Mouse (Mus musculus): ENCODE measurements at regions not wholly inside any gene's neighbourhood (a gene's known extent, or its start where the extent isn't known, plus 50 kb on each side); places are given as distances from the start of the nearest gene placed in this dataset.
A peak's percentile ranks its signal among the peaks of the same experiment; 100 is the strongest.

- DNase-seq (ENCODE audit: extremely low spot score in 1 of 2, low spot score in 2 of 2): no peak
- intact Hi-C loops (cut with DNase I): no loop called here
Measured at GRCm38 (mm10) chr9:118204456-118204855, 54.5 kb upstream of the Cmc1 start.

GRCm38 (mm10) chr9:118206483-118206882 is 56.5 kb upstream of the Cmc1 start:
- intact Hi-C loops (cut with DNase I): no loop called here
- no peak for DNase-seq (ENCODE audit: extremely low spot score in 1 of 2, low spot score in 2 of 2)

- intact Hi-C loops (cut with DNase I): no loop called here
Measured at GRCm38 (mm10) chr9:118219696-118220095, 69.7 kb upstream of the Cmc1 start.

GRCm38 (mm10) chr9:118221186-118221585 is 71.2 kb upstream of the Cmc1 start:
- DNase-seq (ENCODE audit: extremely low spot score in 1 of 2, low spot score in 2 of 2): no peak
- intact Hi-C loops (cut with DNase I): no loop called here

More at GRCm38 (mm10) chr9:118219696-118220095, 69.7 kb upstream of the Cmc1 start:
- no peak for DNase-seq (ENCODE audit: extremely low spot score in 1 of 2, low spot score in 2 of 2)

GRCm38 (mm10) chr9:118227401-118228061 is 77.6 kb upstream of the Cmc1 start:
- intact Hi-C loops (cut with DNase I): no loop called here
- DNase-seq (ENCODE audit: extremely low spot score in 1 of 2, low spot score in 2 of 2): no peak

- no peak for DNase-seq (ENCODE audit: extremely low spot score in 1 of 2, low spot score in 2 of 2)
- intact Hi-C loops (cut with DNase I): no loop called here
Measured at GRCm38 (mm10) chr9:118228691-118229427, 78.9 kb upstream of the Cmc1 start.

- no peak for DNase-seq (ENCODE audit: extremely low spot score in 1 of 2, low spot score in 2 of 2)
- intact Hi-C loops (cut with DNase I): no loop called here
Measured at GRCm38 (mm10) chr9:118240711-118241110, 90.7 kb upstream of the Cmc1 start.

- intact Hi-C loops (cut with DNase I): loop anchor here (5.0 kb wide), 1 partner anchor 490 kb away; no protein-coding TSS in a partner anchor
- DNase-seq (ENCODE audit: extremely low spot score in 1 of 2, low spot score in 2 of 2): no peak
Measured at GRCm38 (mm10) chr9:118246820-118247628, 97.0 kb upstream of the Cmc1 start.

GRCm38 (mm10) chr9:118253829-118254228 is 103.9 kb upstream of the Cmc1 start:
- intact Hi-C loops (cut with DNase I): no loop called here
- DNase-seq (ENCODE audit: extremely low spot score in 1 of 2, low spot score in 2 of 2): no peak

- DNase-seq (ENCODE audit: extremely low spot score in 1 of 2, low spot score in 2 of 2): no peak
- intact Hi-C loops (cut with DNase I): no loop called here
Measured at GRCm38 (mm10) chr9:118255200-118255733, 105.3 kb upstream of the Cmc1 start.

GRCm38 (mm10) chr9:118255751-118256266 is 105.8 kb upstream of the Cmc1 start:
- DNase-seq (ENCODE audit: extremely low spot score in 1 of 2, low spot score in 2 of 2): peak in 1 of 2 experiments; percentile 47
- intact Hi-C loops (cut with DNase I): no loop called here

- intact Hi-C loops (cut with DNase I): no loop called here
- no peak for DNase-seq (ENCODE audit: extremely low spot score in 1 of 2, low spot score in 2 of 2)
Measured at GRCm38 (mm10) chr9:118266298-118266697, 116.3 kb upstream of the Cmc1 start.

- no peak for DNase-seq (ENCODE audit: extremely low spot score in 1 of 2, low spot score in 2 of 2)
- intact Hi-C loops (cut with DNase I): no loop called here
Measured at GRCm38 (mm10) chr9:118271681-118272080, 121.7 kb upstream of the Cmc1 start.

GRCm38 (mm10) chr9:118272713-118273407 is 122.9 kb upstream of the Cmc1 start:
- intact Hi-C loops (cut with DNase I): no loop called here
- no peak for DNase-seq (ENCODE audit: extremely low spot score in 1 of 2, low spot score in 2 of 2)

GRCm38 (mm10) chr9:118285481-118285880 is 135.5 kb upstream of the Cmc1 start:
- intact Hi-C loops (cut with DNase I): no loop called here
- DNase-seq (ENCODE audit: extremely low spot score in 1 of 2, low spot score in 2 of 2): no peak

- intact Hi-C loops (cut with DNase I): no loop called here
- no peak for DNase-seq (ENCODE audit: extremely low spot score in 1 of 2, low spot score in 2 of 2)
Measured at GRCm38 (mm10) chr9:118287606-118288005, 137.6 kb upstream of the Cmc1 start.

GRCm38 (mm10) chr9:118292836-118293235 is 142.9 kb upstream of the Cmc1 start:
- DNase-seq (ENCODE audit: extremely low spot score in 1 of 2, low spot score in 2 of 2): no peak
- intact Hi-C loops (cut with DNase I): no loop called here

- intact Hi-C loops (cut with DNase I): no loop called here
- DNase-seq (ENCODE audit: extremely low spot score in 1 of 2, low spot score in 2 of 2): no peak
Measured at GRCm38 (mm10) chr9:118294011-118294410, 144.0 kb upstream of the Cmc1 start.

All from left cerebral cortex, postnatal 10 days (tissue).